21 mouse cellular contexts compared by ENCODE assay signal in the genomic region with DNA sequence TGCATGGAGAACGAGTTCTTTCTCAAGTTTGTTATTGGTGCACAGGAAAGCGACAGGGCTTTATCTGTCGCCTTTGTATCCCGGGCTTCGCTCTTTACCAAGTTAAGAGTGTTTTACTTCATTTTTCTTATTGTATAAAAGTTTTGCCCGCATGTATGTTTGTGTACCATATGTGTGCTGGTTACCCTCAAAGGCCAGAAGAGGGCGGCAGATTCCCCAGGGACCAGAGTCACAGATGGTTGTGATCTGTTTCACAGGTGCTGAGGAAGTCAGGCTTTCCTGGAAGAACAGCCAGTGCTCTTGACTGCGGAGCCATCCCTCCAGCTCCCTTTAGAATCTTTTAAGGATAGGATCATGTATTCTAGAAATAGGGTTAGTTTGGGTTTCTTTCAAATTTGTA. TPM values are rescaled to one million over a fixed set of nuclear protein-coding genes. Genes with fewer than 3 reads are reported as not detected.
DNase-seq lines count a peak whose midpoint lies in the region; ATAC-seq and TF ChIP-seq lines count a peak whose summit lies in the region.
"Had no signal": no experiment of that assay in that cellular context is flagged by ENCODE, and none has a peak within 500 bp of the region (broad histone marks: within the 10 kb centered on the region; RNA-seq: fewer than 3 reads in every experiment).

No protein-coding gene starts in this region.

- H3K9me3 ChIP-seq in liver, embryonic 14.5 days (ENCODE audit: control insufficient read depth, low read length) = peaks cover 2% of the 10 kb centered on the region
- no peaks in the 10 kb centered on the region for H3K9me3 ChIP-seq in liver, embryonic 11.5 days (ENCODE audit: control insufficient read depth, low read length)
- H3K9me3 ChIP-seq: embryonic facial prominence, embryonic 13.5 days; heart, embryonic 15.5 days; hindbrain, embryonic 10.5 days; kidney, embryonic 15.5 days; limb, embryonic 13.5 days had no signal

- intact Hi-C loops in gastrocnemius, adult 2 months (cut with DNase I) = no loop called here
- intact Hi-C loops in gastrocnemius, postnatal 36 days (cut with DNase I) = no loop called here
- intact Hi-C loops in left cerebral cortex, postnatal 10 days (cut with DNase I) = no loop called here

- no peak for ATAC-seq in liver, embryonic 14.5 days (ENCODE audit: insufficient read depth)
- ATAC-seq in liver, embryonic 11.5 days (replicated peaks; ENCODE audit: low FRiP score) = no peak
- ATAC-seq: forebrain, embryonic 16.5 days; midbrain, embryonic 16.5 days had no signal

- no peak for DNase-seq in gastrocnemius, adult 2 months
- DNase-seq in gastrocnemius, postnatal 36 days = no peak
- no peak for DNase-seq in liver, embryonic 14.5 days (ENCODE audit: low read depth in 3 of 3, low spot score in 3 of 3)
- DNase-seq in liver, embryonic 11.5 days (ENCODE audit: low spot score) = no peak
- peak; percentile 30 to 32 for DNase-seq in B cell, adult 2 months
- DNase-seq in R1 (ENCODE audit: low read depth, low spot score) = peak; percentile 72
- no peak for DNase-seq in adrenal gland, adult 18-20 months (ENCODE audit: low spot score in 2 of 2)
- DNase-seq in left cerebral cortex, postnatal 10 days (ENCODE audit: extremely low spot score in 1 of 2, low spot score in 2 of 2) = no peak
- DNase-seq: adrenal gland, postnatal 14 days; cerebellum, adult 8-10 months; lung, embryonic 14.5 days; spleen, adult 18-20 months; thymus, postnatal 25 days had no signal

- H3K4me2 ChIP-seq in liver, embryonic 14.5 days (ENCODE audit: low read depth) = no peak overlapping the region
- no peak overlapping the region for H3K4me2 ChIP-seq in liver, embryonic 11.5 days
- H3K4me2 ChIP-seq: embryonic facial prominence, embryonic 13.5 days; heart, embryonic 15.5 days; kidney, embryonic 15.5 days; limb, embryonic 13.5 days; lung, embryonic 14.5 days had no signal

- TF ChIP-seq CTCF in gastrocnemius, adult 2 months (IDR thresholded peaks at IDR 0.05) = peak; percentile 12; the same call in 1 of the 2 replicates
- peak; percentile 28 for TF ChIP-seq CTCF in liver, embryonic 14.5 days (IDR thresholded peaks at IDR 0.05; ENCODE audit: low read depth)

- peaks cover 0 to 4% of the 10 kb centered on the region in 2 experiments; a peak in 2 of 4 replicates for H3K4me1 ChIP-seq in liver, embryonic 14.5 days (replicated peaks; ENCODE audit: control insufficient read depth in 2 of 2, insufficient read depth in 2 of 2, low read length in 1 of 2)
- peaks cover 1% of the 10 kb centered on the region; the same call in 1 of the 2 replicates for H3K4me1 ChIP-seq in liver, embryonic 11.5 days (replicated peaks; ENCODE audit: control insufficient read depth, insufficient read depth, low read length)
- H3K4me1 ChIP-seq: embryonic facial prominence, embryonic 13.5 days; kidney, embryonic 15.5 days; limb, embryonic 13.5 days had no signal

- 75% methylated on average over 8 of the region's 8 CpGs for WGBS in liver, embryonic 14.5 days (ENCODE audit: insufficient replicate concordance)
- 90% methylated on average over 8 of the region's 8 CpGs for WGBS in liver, embryonic 11.5 days

- no peak for TF ChIP-seq EP300 in liver, embryonic 14.5 days (IDR thresholded peaks at IDR 0.05; ENCODE audit: low read depth)

- H3K27ac ChIP-seq in gastrocnemius, adult 2 months = no peak overlapping the region
- H3K27ac ChIP-seq in liver, embryonic 14.5 days = no peak overlapping the region
- H3K27ac ChIP-seq in liver, embryonic 11.5 days (ENCODE audit: low read depth, low read length) = no peak overlapping the region
- H3K27ac ChIP-seq: embryonic facial prominence, embryonic 13.5 days; heart, embryonic 15.5 days; hindbrain, embryonic 10.5 days; kidney, embryonic 15.5 days; limb, embryonic 13.5 days had no signal

- no peak overlapping the region for H3K4me3 ChIP-seq in gastrocnemius, adult 2 months
- H3K4me3 ChIP-seq in liver, embryonic 14.5 days (ENCODE audit: insufficient read depth in 1 of 2, low read depth in 2 of 2, low read length in 2 of 2) = no peak overlapping the region
- no peak overlapping the region for H3K4me3 ChIP-seq in liver, embryonic 11.5 days (ENCODE audit: low read depth, low read length)
- H3K4me3 ChIP-seq: embryonic facial prominence, embryonic 13.5 days; heart, embryonic 15.5 days; hindbrain, embryonic 10.5 days; kidney, embryonic 15.5 days; limb, embryonic 13.5 days had no signal

- H3K9ac ChIP-seq in liver, embryonic 14.5 days (replicated peaks) = no peak overlapping the region
- no peak overlapping the region for H3K9ac ChIP-seq in liver, embryonic 11.5 days (ENCODE audit: low read depth, low read length)
- H3K9ac ChIP-seq: embryonic facial prominence, embryonic 13.5 days; heart, embryonic 15.5 days; kidney, embryonic 15.5 days; limb, embryonic 13.5 days; lung, embryonic 14.5 days had no signal

- H3K27me3 ChIP-seq in liver, embryonic 14.5 days (ENCODE audit: control insufficient read depth, insufficient read depth, low read length) = no peaks in the 10 kb centered on the region
- no peaks in the 10 kb centered on the region for H3K27me3 ChIP-seq in liver, embryonic 11.5 days (replicated peaks; ENCODE audit: control insufficient read depth, insufficient read depth, low read length)
- H3K27me3 ChIP-seq: embryonic facial prominence, embryonic 13.5 days; kidney, embryonic 15.5 days; limb, embryonic 13.5 days had no signal

- no peaks in the 10 kb centered on the region for H3K36me3 ChIP-seq in liver, embryonic 14.5 days (replicated peaks; ENCODE audit: control insufficient read depth, insufficient read depth, low read depth)
- H3K36me3 ChIP-seq in liver, embryonic 11.5 days (ENCODE audit: control insufficient read depth, insufficient read depth, low read length) = no peaks in the 10 kb centered on the region
- H3K36me3 ChIP-seq: embryonic facial prominence, embryonic 13.5 days; heart, embryonic 15.5 days; hindbrain, embryonic 10.5 days; kidney, embryonic 15.5 days; limb, embryonic 13.5 days had no signal

RNA-seq across cellular contexts. Expression of a gene that starts 34.0 kb away (rescaled TPM):
- total RNA-seq in gastrocnemius, adult 2 months (2021) = 10 to 100 TPM; 14.8 to 17.4 TPM
- total RNA-seq in gastrocnemius, postnatal 36 days (2021) = 10 to 100 TPM; 10.9 to 16.6 TPM
- polyA plus RNA-seq in liver, embryonic 14.5 days (2012; rRNA removed) = 2.8 and 2.9 TPM in 2 replicates
- polyA plus RNA-seq in liver, embryonic 14.5 days (2014; fragmentation: Nextera tagmentation; extraction: Ambion mirVana) = 4.2 and 4.8 TPM in 2 replicates
- polyA plus RNA-seq in liver, embryonic 11.5 days (2014; fragmentation: Nextera tagmentation; extraction: Ambion mirVana) = 1.6 and 1.7 TPM in 2 replicates
- 100 to 1,000 TPM; 198 to 228 TPM for total RNA-seq in adrenal gland, adult 18-20 months (2021)
- 10 to 100 TPM; 12.3 to 12.7 TPM for total RNA-seq in left cerebral cortex, postnatal 10 days (2021)

RNA-seq across cellular contexts. Expression of a gene that starts 44.6 kb away (rescaled TPM):
- total RNA-seq in gastrocnemius, adult 2 months (2021) = 10 to 100 TPM; 13.9 to 14.5 TPM
- total RNA-seq in gastrocnemius, postnatal 36 days (2021) = 10 to 100 TPM; 12.4 to 13.3 TPM
- polyA plus RNA-seq in liver, embryonic 14.5 days (2012; rRNA removed) = 6.8 and 7.2 TPM in 2 replicates
- 4.3 and 4.6 TPM in 2 replicates for polyA plus RNA-seq in liver, embryonic 14.5 days (2014; fragmentation: Nextera tagmentation; extraction: Ambion mirVana)
- 7.8 and 8.3 TPM in 2 replicates for polyA plus RNA-seq in liver, embryonic 11.5 days (2014; fragmentation: Nextera tagmentation; extraction: Ambion mirVana)
- total RNA-seq in adrenal gland, adult 18-20 months (2021) = 10 to 100 TPM; 44.7 to 77.9 TPM
- total RNA-seq in left cerebral cortex, postnatal 10 days (2021) = 1 to 10 TPM; 4.2 to 5.3 TPM

RNA-seq across cellular contexts. Expression of a gene that starts 51.9 kb away (rescaled TPM):
- total RNA-seq in gastrocnemius, adult 2 months (2021) = under 1 TPM; 0.22 to 0.33 TPM
- under 1 TPM in 1 of 2 experiments, not detected in 1; 0.25 TPM for total RNA-seq in gastrocnemius, postnatal 36 days (2021)
- 9.2 and 9.5 TPM in 2 replicates for polyA plus RNA-seq in liver, embryonic 14.5 days (2012; rRNA removed)
- 4.9 and 5.6 TPM in 2 replicates for polyA plus RNA-seq in liver, embryonic 14.5 days (2014; fragmentation: Nextera tagmentation; extraction: Ambion mirVana)
- 7.3 and 9.5 TPM in 2 replicates for polyA plus RNA-seq in liver, embryonic 11.5 days (2014; fragmentation: Nextera tagmentation; extraction: Ambion mirVana)
- 1 to 10 TPM; 3.3 to 5.7 TPM for total RNA-seq in adrenal gland, adult 18-20 months (2021)
- total RNA-seq in left cerebral cortex, postnatal 10 days (2021) = 1 to 10 TPM; 1.5 to 2.6 TPM
- total RNA-seq: granulocyte monocyte progenitor cell, adult 5-6 weeks had no signal
- polyA plus RNA-seq: midbrain, embryonic 16.5 days had no signal

Comparison
In these comparisons a context has a peak if more than half of its experiments do, and no peak if none do; other contexts are left out.
1. DNase-seq: peak in B cell, adult 2 months (2 of 2) and R1 (single experiment); none in gastrocnemius, adult 2 months (single experiment), gastrocnemius, postnatal 36 days (0 of 2), liver, embryonic 14.5 days (0 of 3), liver, embryonic 11.5 days (single experiment), adrenal gland, adult 18-20 months (0 of 2) and left cerebral cortex, postnatal 10 days (0 of 2).
2. RNA of a gene that starts 34.0 kb away (total RNA-seq): 198 to 228 TPM in adrenal gland, adult 18-20 months; 14.8 to 17.4 TPM in gastrocnemius, adult 2 months, 10.9 to 16.6 TPM in gastrocnemius, postnatal 36 days and 12.3 to 12.7 TPM in left cerebral cortex, postnatal 10 days; every median in the first group is over 10 times any median in the second.